Mouse (Mus musculus): ENCODE data around the gene Ranbp17.

Gene Ranbp17

DNA sequence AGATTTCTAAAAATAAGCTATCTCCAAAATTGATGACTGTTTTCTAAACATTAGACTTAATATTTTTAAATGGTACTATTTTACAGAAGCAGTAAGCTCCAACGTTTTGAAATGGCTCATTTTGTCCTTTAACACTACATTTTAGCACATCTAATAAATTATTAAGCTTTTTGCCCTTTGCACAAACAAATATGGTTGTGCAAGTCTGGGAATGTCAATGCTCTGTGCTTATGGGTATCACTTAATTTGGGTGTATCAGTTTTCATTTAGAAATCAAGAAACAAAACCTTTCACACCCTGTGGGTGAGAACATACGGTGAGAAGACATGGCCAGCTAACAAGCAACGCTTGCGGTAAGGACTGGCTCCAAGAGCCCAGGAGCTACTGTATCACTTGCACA, 108.9 kb downstream of the Ranbp17 start:
- DNase-seq (ENCODE audit: low read depth, low spot score) = no peak

DNA sequence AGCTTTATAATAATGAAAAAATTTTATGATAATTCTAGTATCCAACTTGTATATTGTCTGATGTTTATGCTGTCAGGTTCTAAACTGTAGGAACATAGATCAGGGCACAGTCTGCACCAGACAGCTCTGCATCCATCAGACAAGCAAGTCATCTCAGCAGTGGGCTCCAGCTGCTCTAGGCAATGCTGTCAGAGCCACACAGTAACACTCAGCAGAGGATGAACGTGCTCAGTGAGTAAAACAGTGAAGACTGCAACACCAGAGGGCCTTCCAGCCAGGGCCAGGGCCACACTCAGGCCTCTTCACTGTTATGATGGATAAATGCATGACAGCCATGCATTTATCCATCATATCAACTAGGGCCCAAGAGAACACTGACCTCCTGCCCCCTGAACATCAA, 114.2 kb downstream of the Ranbp17 start:
- no peak for DNase-seq (ENCODE audit: low read depth, low spot score)

DNA sequence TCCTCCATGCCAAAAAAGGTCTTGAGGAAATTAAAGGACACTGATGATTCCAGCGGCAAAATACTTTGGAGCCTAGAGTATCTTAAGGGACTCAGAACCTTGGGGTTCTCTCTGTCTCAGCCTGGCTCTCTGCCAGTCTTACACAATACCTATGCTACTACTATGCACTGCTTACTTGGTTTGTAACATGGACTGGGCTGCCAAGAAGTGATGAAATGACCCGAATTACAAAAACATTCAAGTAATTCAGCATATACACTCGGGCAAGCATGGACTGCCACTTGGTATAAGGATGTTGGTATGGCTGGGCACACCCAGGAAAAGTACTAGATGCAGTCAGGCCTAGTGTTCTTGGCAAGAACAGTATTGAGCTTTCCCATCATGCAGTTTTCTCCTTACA, 114.8 kb downstream of the Ranbp17 start:
- DNase-seq (ENCODE audit: low read depth, low spot score) = no peak

DNA sequence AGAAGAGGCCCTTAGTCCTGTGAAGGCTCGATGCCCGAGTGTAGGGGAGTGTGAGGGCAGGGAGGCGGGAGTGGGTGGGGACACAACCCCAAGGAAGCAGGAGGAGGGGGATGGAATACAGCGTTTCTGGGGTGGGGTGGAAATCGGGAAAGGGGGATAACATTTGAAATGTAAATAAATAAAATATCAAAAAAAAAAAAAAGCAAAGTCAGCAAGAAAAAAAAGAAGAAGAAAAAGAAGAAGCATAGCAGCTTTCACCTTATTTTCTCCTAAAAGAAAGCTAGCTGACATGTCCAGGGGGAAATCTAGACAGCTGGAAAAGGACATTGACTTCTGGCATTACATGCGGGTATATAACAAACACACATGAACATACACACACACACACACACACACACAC, 117.3 kb downstream of the Ranbp17 start:
- DNase-seq (ENCODE audit: low read depth, low spot score) = no peak

DNA sequence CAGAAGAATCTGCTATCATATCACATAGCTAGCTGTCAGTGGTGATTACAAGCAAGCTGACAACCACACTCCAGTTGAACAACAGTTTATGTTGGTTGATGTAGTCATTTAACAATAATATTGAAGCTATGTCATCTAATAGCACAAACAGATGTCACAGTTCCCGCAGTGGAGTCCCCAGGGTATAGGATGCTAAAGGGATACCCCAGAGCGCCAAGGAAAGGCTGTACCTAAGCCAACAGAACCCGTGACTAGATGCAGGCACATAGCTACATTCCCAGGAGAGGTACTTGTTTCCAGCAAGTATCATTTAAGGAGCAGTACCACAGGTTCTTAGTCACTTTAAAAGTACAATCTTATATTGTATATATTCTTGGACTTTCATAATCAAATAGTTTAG, 119.5 kb downstream of the Ranbp17 start:
- DNase-seq (ENCODE audit: low read depth, low spot score) = no peak

DNA sequence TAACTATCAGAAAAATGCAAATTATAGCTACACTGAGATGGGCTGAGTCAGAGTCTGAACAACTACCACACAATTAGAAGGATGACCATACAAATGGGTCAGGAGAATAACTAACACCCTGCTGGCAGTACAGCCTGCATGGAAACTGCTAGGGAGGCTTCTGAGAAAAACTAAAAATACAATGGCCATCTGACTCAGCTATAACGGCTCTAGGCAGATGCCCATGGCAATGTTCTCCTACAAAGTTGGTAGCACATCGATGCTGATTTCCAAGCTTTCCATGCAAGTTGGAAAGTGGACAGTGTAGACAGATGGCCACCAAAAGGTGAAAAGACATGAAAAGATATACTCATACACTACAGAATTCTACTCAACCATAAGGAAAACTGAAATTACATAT, 124.9 kb downstream of the Ranbp17 start:
- no peak for DNase-seq (ENCODE audit: low read depth, low spot score)

DNA sequence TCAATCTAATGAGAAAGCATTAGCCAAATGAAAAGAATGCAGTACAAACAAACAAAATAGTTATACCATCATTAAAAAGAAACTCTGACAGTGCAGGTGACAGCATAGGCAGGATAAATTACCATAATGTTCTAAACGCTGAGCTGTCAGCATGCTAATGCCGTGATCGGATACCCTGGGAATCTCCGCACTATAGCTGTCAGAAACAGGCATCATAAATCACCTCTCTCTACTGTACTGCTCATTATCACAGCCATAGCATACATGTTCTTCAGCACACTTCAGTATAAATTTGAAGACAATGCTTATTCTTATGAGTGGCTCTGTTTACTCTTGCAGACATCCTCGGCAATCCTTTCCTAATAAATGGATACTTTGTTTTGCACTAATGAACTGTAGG, 151.7 kb downstream of the Ranbp17 start:
- no peak for DNase-seq (ENCODE audit: low read depth, low spot score)

DNA sequence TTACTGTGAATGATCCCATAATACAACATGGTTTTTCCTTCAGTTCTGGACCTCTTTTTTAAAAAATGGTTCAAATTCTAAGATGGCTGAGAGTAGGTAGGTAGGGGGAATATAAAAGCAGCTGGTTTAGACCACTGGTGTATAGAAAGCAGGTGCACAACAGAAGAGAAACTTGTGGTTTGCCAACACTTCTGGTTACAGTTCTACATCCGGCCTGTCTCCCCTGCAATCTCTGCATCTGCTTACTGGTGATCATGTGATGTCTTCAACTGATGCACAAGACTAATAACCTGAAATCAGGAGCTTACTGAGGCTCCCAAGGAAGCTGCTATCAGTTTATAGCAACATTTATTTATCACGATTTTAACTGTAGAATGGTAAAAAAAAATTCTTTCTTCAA, 164.3 kb downstream of the Ranbp17 start:
- DNase-seq (ENCODE audit: low read depth, low spot score) = no peak

DNA sequence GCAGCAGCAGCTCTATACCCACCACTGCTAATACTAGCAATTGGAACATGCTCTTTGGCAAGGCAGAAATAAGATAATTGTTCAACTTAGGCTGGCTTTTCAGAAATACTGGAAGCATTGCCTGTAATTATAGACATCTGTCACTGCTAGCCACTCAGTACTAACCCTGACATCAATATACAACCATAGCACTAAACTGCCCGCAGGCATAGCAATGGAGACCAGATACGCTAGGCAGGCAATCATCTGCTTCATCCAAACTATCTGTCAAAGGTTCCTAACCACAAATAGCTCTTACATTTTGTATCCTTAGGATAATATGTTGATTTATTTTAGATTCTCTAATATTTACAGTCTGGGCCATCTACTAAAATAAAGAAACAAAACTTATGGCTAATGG, 171.5 kb downstream of the Ranbp17 start:
- DNase-seq (ENCODE audit: low read depth, low spot score) = no peak

DNA sequence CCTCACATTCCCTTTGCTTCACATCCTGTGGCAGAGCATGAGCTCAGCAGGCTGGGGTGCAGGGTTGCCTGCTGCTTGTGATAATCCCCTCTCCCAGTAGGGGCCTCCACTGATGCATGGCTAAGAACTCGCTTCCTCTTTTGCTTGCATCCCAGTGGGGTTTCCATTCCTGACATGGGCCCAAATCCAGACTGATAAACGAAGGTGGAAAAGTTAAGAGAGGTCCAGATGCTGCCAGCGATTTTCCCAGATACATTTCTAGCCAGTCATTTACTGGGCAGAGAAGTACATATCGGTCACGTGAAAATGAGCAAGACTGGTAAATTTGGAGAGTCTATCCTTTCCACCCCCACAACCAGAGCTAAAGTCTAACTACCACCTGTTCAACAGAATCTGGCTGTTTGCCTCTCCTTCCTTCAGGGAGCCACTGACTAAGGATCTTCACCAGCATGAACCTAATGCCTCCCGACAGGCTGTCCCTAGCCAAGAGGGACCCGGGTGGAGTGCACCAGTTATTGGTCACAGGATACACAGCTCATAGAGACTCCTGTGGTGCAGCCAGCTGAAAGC, 176.9 kb downstream of the Ranbp17 start:
- DNase-seq (ENCODE audit: low read depth, low spot score) = peak; percentile 78

DNA sequence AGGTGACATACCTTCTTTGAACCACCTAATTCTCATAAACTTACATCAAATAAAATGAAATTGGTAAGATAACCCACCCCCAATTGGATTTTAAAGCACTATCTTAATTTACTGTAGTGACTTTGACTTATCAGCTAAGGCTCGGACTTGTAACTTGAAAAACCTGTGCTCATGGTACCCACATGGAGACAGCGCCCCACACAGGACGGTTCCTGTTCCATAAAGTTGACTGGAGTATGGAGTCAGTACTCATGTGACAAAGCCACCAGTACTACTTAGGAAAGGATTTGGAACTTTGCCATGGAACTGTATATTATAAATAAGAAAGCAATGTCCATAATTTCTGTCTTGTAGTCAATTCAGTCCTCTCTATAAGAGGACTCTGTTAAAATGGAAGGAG, 177.9 kb downstream of the Ranbp17 start:
- peak; percentile 30 for DNase-seq (ENCODE audit: low read depth, low spot score)

DNA sequence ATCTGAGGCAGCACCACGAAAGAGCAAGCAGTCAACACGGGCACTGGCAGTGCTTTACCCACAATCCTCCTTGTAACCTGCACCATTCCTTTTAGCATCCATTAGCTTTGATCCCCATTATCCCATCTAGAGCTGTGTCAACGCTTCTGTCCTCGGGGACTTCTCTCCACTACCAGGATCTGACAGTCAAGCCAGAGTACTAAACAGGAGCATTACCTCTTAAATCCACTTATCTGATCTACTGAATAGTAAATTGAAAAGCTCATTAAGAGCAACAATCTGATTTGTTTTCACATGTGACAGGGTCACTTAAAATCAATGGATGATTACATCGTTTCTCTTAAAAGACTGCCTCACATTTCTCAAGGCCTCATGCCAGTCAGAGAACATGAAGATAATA, 181.4 kb downstream of the Ranbp17 start:
- DNase-seq (ENCODE audit: low read depth, low spot score) = no peak

DNA sequence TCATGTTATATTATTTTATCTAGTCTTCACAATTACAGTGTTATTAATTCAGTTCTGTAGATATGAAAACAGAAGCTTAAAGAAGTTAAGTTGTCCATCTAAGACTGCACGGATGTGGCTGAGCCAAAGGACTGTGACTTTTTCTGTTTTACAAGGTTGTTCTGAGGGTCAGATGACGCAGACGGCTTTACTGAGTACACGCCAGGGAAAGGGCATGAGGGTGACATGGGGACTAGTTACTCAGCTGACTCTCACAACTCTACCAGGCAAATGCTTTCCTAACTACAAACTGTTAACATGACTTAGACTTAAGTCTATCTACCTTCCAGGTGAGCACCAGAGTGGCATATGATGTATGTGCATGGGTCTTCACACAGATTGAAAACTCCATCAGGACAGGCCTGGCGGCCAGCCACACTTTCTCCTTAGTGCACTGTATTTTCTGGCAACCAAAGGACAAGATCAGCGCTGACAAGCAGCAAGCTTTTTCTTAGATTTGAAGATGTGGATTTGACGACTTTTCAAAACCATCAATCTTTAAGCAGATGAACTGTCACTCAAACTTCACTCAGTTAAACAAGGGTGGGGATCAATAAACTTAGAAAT, 194.4 kb downstream of the Ranbp17 start:
- no peak for DNase-seq (ENCODE audit: low read depth, low spot score)

DNA sequence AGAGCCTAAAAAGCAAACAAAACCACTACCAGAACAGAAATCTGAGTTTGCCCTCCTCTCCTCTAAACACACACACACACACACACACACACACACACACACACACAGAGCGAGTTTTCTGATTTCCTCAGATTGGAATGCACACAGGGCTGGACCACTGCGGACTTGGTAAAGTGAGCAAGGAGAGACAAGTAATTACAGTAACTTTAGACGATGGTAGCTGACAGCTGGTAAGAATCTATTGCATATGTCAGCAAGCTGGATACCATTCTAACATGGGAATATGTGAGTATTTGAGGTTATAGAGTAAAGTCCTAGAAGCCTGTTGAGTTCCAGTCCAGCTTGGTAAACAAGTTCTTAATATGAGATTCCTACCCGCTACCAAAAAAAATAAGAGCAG, 204.0 kb downstream of the Ranbp17 start:
- no peak for DNase-seq (ENCODE audit: low read depth, low spot score)

DNA sequence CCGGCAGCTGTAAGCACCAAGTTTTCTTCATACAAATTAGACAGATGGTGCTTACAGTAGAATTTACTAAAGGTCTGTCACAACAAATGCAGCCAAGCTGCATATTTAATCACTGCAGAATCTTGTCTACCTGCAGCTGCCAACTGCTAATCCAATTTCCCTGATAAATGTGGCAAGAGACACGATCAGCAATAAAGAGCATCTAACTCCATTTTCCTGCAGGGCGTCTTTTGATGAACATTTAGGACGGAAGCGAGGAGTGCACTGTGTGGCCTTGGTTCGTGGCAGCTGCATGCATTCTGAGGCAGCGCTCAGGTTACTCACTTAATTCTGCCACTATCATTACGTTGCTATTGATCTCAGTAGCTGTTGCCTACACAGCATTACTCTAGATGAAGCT, 212.7 kb downstream of the Ranbp17 start:
- DNase-seq (ENCODE audit: low read depth, low spot score) = no peak

DNA sequence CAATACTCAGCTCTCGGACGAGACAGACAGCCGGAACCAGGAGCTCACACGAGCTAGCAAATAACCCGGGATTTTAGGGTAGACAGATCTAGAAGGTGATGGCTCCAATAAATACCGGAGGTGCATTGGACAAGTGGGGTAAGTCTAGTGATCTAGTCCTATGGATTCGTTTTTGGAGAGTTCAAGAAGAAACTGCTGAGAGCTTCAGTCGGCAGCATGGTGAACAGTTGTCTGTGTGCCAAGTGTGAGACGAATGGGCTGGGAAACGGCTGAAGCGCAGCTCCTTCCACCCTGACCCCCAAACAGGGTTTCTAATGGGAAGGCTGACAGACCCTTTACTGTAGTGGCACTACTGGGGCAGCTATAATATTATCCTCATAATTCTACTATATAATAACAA, 214.2 kb downstream of the Ranbp17 start:
- no peak for DNase-seq (ENCODE audit: low read depth, low spot score)

DNA sequence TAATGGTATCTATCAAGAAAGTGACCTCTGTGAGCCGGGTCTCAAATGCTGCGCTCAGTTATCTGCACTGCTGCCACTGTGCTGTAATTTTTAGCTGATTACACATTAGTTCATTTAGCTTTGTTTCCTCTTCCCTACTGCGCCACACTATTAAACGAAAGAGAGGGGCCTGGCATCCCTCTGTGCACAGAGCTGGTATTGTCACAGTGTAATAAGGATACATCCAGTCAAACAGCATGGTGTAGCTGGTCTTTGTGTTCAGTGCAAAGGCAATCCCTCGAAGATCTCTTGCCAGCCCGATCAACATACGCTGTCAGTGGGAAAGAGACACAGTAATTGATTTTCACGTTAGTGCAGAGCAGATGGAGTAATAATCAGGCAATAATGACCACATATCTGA, 216.4 kb downstream of the Ranbp17 start:
- DNase-seq (ENCODE audit: low read depth, low spot score) = no peak

DNA sequence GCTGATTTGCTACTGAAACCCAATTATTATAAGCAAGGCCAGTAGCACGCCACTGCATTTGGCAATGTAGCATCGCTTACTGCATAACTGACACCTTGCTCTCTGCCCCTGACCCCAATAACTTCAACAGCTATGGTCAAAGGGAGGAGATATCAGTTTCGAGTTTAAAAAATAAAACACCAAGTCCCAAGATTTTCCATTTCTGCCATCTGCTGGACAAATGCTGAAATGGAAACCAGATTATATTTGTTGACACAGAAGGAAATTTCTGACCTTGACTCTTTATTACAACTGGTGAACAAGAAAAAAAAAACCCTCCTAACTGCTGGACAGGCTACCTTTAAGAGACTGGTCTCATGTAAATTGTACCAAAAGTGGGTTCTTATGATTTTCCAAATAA, 218.1 kb downstream of the Ranbp17 start:
- peak; percentile 10 for DNase-seq (ENCODE audit: low read depth, low spot score)

DNA sequence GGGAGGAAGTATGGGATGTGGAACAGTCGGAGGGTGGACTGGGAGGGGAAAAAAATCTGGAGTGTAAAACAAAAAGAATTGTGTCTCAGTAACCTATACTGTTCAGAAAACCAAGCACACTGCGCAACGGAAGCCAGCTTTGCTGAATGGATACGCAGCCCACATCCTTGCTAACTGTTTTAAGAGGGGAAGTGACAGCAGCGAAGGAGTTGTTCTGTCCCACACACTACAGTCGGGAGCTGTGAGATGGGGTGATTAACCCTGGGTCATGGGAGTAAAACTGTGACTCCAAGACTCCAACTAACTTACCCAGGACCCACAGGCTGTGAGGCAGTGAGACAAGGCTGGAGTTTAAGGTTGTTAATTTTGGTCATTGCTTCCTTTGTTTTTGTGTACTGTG, 219.5 kb downstream of the Ranbp17 start:
- DNase-seq (ENCODE audit: low read depth, low spot score) = no peak

DNA sequence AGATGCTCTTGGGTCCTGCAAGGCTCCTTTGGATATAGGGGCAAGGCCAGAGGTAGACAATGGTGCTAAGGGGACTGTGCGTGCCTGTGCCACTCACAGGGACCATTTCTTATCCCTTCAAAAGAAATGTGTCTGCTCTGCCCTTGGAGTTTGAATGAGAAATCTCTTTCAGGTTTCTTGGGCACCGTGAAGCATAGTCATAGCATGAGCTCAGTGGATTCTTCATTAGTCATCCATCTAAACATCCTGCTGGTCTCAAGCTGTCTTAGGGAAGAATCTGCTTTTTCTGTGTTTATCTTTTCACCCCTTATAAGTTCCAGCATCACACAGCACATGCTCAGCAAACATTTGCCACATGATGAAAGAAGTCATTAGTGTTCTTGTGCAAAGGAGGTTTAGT, 235.0 kb downstream of the Ranbp17 start:
- DNase-seq (ENCODE audit: low read depth, low spot score) = no peak

DNA sequence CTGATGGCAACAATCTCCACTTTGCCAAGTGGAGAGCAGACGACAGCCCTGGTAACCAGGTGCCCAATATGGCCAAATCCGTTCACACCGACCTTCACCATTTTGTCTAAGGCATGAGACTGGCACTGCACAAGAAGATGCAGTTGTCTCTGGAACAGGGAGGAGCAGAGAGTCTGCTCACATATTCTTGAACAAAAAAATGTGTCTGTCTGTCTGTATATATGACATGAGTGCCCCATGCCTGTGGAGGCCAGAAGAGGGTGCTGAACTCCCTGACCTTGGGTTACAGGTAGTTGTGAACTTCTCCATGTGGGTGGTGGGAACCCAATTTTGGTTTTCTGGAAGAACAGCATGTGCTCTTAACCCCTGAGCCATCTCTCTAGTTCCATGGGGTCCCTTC, 236.9 kb downstream of the Ranbp17 start, which contains the start of gene Gm12117:
Gene Gm12117 (minus strand): TSS at position 101 of the 400 bp plus-strand sequence.
- DNase-seq (ENCODE audit: low read depth, low spot score) = no peak

DNA sequence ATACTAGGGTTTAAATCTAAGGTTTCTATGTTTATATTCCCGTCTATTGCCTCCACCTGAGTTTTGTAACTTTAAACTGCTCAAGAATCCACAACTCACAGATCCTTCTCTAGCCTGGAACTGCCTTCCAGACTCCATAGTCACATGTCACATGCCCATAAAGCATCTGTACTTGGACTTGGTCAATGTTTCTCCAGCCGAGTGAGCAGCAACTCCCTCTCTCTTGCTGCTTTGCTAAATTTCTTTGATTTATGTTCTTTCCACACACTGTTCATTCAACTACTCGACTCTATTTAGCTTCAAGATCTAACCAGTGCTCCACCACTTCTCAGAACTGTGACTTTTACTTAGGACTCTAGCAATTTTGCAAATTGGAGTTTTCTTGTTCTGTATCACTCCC, 238.7 kb downstream of the Ranbp17 start:
- DNase-seq (ENCODE audit: low read depth, low spot score) = no peak

DNA sequence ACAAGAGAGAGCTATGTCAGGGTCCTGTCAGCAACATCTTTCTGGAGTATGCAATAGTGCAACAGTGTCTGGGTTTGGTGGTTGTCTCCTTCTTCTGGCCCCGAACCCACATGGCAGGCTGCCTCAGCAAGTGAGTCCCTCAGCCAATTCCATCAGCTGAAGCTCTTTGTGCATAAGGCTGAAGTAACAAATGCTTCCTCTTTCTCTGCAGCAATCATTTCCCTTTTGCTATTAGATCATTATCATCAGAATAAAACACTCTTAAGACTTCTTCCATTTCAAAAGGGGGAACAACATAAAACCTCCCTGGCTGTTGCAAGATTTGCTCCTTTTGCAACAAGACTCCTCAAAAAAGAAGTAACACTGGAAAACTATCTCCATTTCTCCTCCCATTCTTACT, 239.3 kb downstream of the Ranbp17 start:
- DNase-seq (ENCODE audit: low read depth, low spot score) = no peak

DNA sequence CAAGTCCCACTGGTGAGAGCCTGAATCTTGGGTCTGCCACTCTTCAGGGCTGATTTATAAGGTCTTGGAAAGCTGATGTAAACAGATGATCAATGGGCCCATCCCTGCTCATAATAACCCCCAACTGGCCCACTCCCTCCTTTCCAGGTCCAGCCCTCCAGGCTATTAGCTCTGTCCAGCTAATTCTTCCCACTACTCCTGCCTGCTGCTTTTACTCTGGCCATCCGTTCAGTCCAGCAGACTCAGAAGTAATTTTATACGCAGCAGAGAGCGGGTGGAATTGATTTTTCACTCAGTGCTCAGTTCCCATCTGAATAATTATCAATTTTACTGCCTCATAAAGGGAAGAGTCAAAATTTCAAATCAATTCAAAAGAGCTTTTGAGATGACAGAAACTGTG, 273.3 kb downstream of the Ranbp17 start:
- DNase-seq (ENCODE audit: low read depth, low spot score) = no peak

Measured in R1 (cell line).